Mouse (Mus musculus) kidney, postnatal 36 days (tissue): ENCODE measurements around the gene Tbrg1.

Source experiments
- DNase-seq, 2 experiments: peaks; one replicate each; pipeline ENCODE4 v3.0.0; 2021 to 2022; ENCODE audit warnings: mixed read lengths in 2 of 2

Gene Tbrg1

GRCm38 (mm10) chr9:37629941-37630340 lies 27.2 kb downstream of the Tbrg1 start:
- DNase-seq: no peak

- no peak for DNase-seq
Observed at GRCm38 (mm10) chr9:37628581-37628980, 28.5 kb downstream of the Tbrg1 start.

- no peak for DNase-seq
Observed at GRCm38 (mm10) chr9:37627263-37627662, 29.8 kb downstream of the Tbrg1 start.

GRCm38 (mm10) chr9:37626103-37626567 lies 31.0 kb downstream of the Tbrg1 start:
- DNase-seq: peak; percentile 44 to 60

GRCm38 (mm10) chr9:37625641-37626040 lies 31.5 kb downstream of the Tbrg1 start:
- peak in 1 of 2 experiments; percentile 25 for DNase-seq

- DNase-seq: no peak
Observed at GRCm38 (mm10) chr9:37625129-37625528, 32.0 kb downstream of the Tbrg1 start.

- no peak for DNase-seq
Observed at GRCm38 (mm10) chr9:37624502-37624901, 32.6 kb downstream of the Tbrg1 start.

GRCm38 (mm10) chr9:37623981-37624380 lies 33.1 kb downstream of the Tbrg1 start:
- no peak for DNase-seq

- DNase-seq: no peak
Observed at GRCm38 (mm10) chr9:37621290-37621689, 35.8 kb downstream of the Tbrg1 start.

GRCm38 (mm10) chr9:37616770-37617169 lies 40.3 kb downstream of the Tbrg1 start:
- peak; percentile 52 to 53 for DNase-seq

GRCm38 (mm10) chr9:37615220-37615619 lies 41.9 kb downstream of the Tbrg1 start:
- no peak for DNase-seq

GRCm38 (mm10) chr9:37614316-37614715 lies 42.8 kb downstream of the Tbrg1 start:
- DNase-seq: no peak

- no peak for DNase-seq
Observed at GRCm38 (mm10) chr9:37613911-37614280, 43.2 kb downstream of the Tbrg1 start.

- DNase-seq: peak; percentile 92 to 95
Observed at GRCm38 (mm10) chr9:37613182-37613910, 43.8 kb downstream of the Tbrg1 start, which contains the start of gene Spa17. Gene Spa17, minus strand, starts transcription at chr9:37613722.

- DNase-seq: no peak
Observed at GRCm38 (mm10) chr9:37609558-37609957, 47.6 kb downstream of the Tbrg1 start.

GRCm38 (mm10) chr9:37605089-37605488 lies 52.0 kb downstream of the Tbrg1 start:
- DNase-seq: no peak

- DNase-seq: no peak
Observed at GRCm38 (mm10) chr9:37600538-37601205, 56.4 kb downstream of the Tbrg1 start.
